Mouse (Mus musculus): Measurements from ENCODE around the gene Pigk. TPM values are rescaled to one million over a fixed set of nuclear protein-coding genes. Genes with fewer than 3 reads are reported as not detected.

Gene Pigk
- polyA plus RNA-seq, 1 experiment from 2014 or later, result 31.9 TPM

DNA sequence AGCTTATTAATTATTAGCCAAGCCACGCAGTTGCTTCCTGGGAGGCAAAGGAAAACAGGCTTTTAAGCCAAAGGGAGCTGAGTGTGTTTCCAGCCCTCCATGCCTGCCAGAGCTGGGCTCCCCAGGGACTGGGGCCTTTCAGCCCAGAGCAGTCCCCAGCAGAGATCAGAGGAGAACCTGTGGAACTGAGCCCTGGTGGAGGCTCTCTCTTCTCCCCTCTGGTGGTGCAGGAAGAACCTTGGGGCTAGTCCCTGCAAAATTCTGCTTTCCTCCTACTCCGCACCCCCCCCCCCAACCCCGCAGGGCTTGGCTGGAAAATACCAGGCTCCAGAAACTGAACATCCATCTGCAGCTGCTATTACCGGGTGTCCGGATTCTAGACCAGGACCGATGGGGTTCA is 266.5 kb downstream of the Pigk start:
- Histone ChIP-seq H3K27me3 (ENCODE audit: poor library complexity, severe bottlenecking) (peaks cover 56% of the 10 kb centered on the region), H3K9me3 (no peaks in the 10 kb centered on the region), H3K4me1 (peaks cover 20% of the 10 kb centered on the region), H3K4me3 (peak overlapping the region; percentile 59), H3K27ac (no peak overlapping the region), H3K36me3 (replicated peaks) (no peaks in the 10 kb centered on the region)
- DNase-seq (ENCODE audit: extremely low spot score, low spot score), result no peak
- 7% methylated on average over 6 of the region's 6 CpGs for WGBS

DNA sequence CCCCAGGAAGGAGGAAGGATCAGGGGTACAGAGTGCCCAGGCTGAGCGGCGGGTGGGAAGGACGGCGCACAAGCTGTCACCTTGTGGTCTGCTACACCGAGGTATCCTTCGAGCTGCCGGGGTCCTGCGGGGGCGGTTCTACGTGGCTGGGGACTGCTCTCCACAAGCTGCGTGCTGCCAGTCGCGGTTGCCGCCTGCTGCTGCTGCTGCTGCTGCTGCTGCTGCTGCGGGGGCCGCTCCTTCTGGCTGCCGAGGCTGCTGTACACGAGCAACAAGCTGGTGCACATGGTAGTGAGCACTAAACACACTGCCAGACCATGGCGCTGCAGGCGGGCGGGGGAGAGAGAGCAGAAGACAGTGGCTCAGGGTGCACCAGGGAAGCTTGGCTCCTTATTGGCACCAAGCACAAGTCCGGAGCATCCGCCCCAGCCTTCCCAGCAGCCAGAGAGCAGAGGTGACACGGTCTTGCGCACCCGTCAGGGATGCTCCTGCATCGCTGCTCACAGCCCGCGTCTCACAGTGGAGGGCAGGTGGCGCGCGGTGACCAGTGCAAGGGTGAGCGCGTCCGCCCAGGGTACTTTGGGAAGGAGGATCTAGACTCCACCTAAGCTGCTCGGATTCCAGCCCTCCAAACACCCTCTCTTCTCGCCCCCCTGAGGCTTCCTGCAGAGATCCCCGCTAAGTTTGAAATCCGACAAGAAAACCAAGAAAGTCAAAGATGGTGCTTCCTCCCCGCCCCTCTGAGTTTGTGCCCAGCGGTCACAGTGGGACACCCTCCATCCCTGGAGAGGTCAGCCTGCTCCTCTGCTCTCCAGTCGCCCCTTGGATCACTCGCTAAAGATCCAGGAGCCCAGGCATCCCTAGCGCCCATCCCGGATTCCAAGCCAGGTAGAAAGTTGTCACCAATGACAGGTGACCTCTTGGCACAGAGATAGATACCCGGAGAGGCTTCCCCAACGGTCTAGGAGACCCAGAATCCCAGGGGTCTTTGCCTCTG is 267.4 kb downstream of the Pigk start:
- Histone ChIP-seq H3K36me3 (replicated peaks) (no peaks in the 10 kb centered on the region), H3K4me3 (peak overlapping the region; percentile 59), H3K27me3 (ENCODE audit: poor library complexity, severe bottlenecking) (peaks cover 56% of the 10 kb centered on the region), H3K4me1 (peaks cover 20% of the 10 kb centered on the region), H3K27ac (peak overlapping the region; percentile 70; the same call in 1 of the 2 replicates), H3K9me3 (no peaks in the 10 kb centered on the region)
- under 1% methylated on average over 47 of the region's 47 CpGs for WGBS
- DNase-seq (ENCODE audit: extremely low spot score, low spot score), result peak; percentile 46

DNA sequence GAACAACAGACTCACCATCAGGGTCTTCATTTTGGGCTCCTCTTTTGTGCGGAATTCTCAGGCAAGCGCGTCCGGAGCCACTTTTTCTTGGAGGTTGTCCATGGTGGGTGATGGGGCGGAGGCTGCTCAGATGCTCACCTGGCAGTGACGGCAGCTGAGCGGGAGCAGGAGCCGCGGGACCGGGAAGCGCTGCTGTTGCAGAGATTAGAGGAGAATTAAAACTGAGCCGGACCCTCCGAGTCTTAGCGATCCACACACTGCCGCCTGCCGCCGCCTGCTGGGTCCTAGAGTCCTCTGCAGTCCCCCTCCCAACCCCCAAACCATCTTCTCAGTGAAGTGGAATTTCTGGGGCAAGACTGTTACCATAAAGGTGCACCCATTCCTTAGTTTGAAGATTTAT is 268.1 kb downstream of the Pigk start, which contains the start of gene St6galnac5:
Gene St6galnac5, minus strand, starts transcription at position 259 of the 400 bp plus-strand sequence.
- peaks cover 56% of the 10 kb centered on the region for H3K27me3 ChIP-seq (ENCODE audit: poor library complexity, severe bottlenecking)

DNA sequence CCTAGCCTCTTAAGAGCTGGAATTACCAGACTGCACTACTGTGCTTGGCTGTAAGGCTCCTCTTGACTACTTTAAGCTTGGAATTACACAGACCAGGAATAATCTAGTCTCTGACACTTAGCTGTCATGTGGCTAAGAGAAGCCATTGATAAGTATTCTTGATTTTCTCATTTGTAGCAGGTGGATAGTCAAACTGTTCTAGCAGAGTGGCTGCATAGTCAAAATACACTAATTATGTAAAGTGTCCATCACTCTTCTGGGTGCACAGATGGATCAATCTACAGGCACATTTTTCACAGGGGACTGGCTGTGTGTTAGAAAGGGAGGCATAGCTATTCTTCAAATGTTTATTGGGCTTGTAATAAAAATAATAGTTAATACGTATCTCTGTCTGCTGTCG is 276.9 kb downstream of the Pigk start:
- no peaks in the 10 kb centered on the region for H3K27me3 ChIP-seq (ENCODE audit: poor library complexity, severe bottlenecking)
- no peak overlapping the region for H3K27ac ChIP-seq
- WGBS, result 95% methylated on average over 2 of the region's 2 CpGs
- H3K4me1 ChIP-seq, result no peaks in the 10 kb centered on the region
- no peak for DNase-seq (ENCODE audit: extremely low spot score, low spot score)
- H3K9me3 ChIP-seq, result no peaks in the 10 kb centered on the region
- H3K36me3 ChIP-seq (replicated peaks), result no peaks in the 10 kb centered on the region
- H3K4me3 ChIP-seq, result no peak overlapping the region

More for the DNA sequence above, 268.1 kb downstream of the Pigk start, which contains the start of gene St6galnac5:
- no peaks in the 10 kb centered on the region for H3K9me3 ChIP-seq
- H3K27ac ChIP-seq, result peak within 1 kb of the TSS; percentile 70; the same call in 1 of the 2 replicates
- WGBS, result under 1% methylated on average over 17 of the region's 17 CpGs
- DNase-seq (ENCODE audit: extremely low spot score, low spot score), result peak; percentile 56
- peak within 1 kb of the TSS; percentile 59 for H3K4me3 ChIP-seq
- no peaks in the 10 kb centered on the region for H3K36me3 ChIP-seq (replicated peaks)
- peaks cover 20% of the 10 kb centered on the region for H3K4me1 ChIP-seq

DNA sequence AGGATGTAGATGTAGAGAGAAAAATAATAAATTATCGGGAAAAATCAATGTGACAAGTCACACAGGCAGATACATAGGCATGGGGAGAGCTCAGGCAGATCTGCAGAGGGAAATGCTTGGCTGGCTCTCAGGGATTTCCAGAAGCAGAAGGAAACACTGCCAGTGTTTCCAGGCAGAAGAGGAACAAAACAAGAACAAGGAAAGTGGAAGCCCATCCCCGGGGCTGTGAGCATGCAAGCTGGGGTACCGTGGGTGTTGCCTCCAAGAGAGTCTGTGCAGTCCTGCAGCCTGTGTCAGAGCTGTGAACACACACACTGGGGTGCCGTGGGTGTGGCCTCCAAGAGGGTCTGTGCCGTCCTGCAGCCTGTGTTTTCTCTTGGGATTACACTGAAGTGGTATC is 279.7 kb downstream of the Pigk start:
- Histone ChIP-seq H3K4me3 (no peak overlapping the region), H3K9me3 (no peaks in the 10 kb centered on the region), H3K27ac (no peak overlapping the region), H3K27me3 (ENCODE audit: poor library complexity, severe bottlenecking) (no peaks in the 10 kb centered on the region), H3K4me1 (peaks cover 15% of the 10 kb centered on the region), H3K36me3 (replicated peaks) (no peaks in the 10 kb centered on the region)
- DNase-seq (ENCODE audit: extremely low spot score, low spot score), result no peak
- WGBS, result 72% methylated on average over 5 of the region's 5 CpGs

DNA sequence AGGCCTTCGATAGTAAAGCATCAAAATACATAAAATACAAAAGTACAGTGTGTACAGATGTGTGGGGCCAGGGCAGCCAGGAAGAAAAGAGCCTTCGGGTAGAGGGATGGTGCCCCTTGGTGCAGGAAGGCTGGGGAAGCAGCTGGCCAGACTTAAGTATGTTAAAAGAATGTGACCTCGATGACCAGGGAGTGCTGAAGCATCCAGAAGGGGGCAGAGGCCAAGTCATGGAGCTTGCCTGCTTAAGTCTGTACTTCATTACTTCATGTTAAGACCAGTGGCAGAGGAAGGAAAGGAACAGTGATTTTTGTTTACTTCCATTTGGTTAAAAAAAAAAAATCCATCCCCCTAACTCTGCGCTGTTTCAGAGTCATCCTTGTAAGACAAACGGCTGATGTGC is 284.2 kb downstream of the Pigk start:
- H3K4me1 ChIP-seq, result peaks cover 22% of the 10 kb centered on the region
- H3K36me3 ChIP-seq (replicated peaks), result no peaks in the 10 kb centered on the region
- DNase-seq (ENCODE audit: extremely low spot score, low spot score), result no peak
- H3K27me3 ChIP-seq (ENCODE audit: poor library complexity, severe bottlenecking), result no peaks in the 10 kb centered on the region
- H3K9me3 ChIP-seq, result no peaks in the 10 kb centered on the region
- WGBS, result 47% methylated on average over 5 of the region's 5 CpGs
- no peak overlapping the region for H3K4me3 ChIP-seq
- peak overlapping the region; percentile 56; the same call in 1 of the 2 replicates for H3K27ac ChIP-seq

DNA sequence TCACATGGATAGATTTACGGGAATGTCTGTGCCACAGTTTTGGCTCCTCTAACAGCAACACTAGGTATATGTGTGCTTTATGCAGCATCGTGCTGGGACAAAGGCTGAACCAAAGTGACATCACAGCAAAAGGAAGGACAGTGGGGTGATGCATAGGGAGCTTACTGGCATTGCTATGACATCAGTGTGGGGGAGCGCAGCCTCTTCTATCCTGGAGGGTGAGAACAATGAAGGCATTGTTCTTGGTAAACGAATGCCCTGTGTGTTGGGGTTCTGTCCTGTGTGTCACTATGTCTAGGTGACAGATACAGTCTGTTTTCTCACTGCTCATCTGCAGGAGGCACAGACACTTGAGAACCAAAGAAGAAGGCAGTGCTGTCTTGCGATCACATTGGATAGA is 285.0 kb downstream of the Pigk start:
- no peaks in the 10 kb centered on the region for H3K36me3 ChIP-seq (replicated peaks)
- WGBS, result 60% methylated on average over 5 of the region's 5 CpGs
- peaks cover 22% of the 10 kb centered on the region for H3K4me1 ChIP-seq
- no peak for DNase-seq (ENCODE audit: extremely low spot score, low spot score)
- no peaks in the 10 kb centered on the region for H3K9me3 ChIP-seq
- H3K27me3 ChIP-seq (ENCODE audit: poor library complexity, severe bottlenecking), result no peaks in the 10 kb centered on the region
- H3K27ac ChIP-seq, result no peak overlapping the region
- H3K4me3 ChIP-seq, result no peak overlapping the region

DNA sequence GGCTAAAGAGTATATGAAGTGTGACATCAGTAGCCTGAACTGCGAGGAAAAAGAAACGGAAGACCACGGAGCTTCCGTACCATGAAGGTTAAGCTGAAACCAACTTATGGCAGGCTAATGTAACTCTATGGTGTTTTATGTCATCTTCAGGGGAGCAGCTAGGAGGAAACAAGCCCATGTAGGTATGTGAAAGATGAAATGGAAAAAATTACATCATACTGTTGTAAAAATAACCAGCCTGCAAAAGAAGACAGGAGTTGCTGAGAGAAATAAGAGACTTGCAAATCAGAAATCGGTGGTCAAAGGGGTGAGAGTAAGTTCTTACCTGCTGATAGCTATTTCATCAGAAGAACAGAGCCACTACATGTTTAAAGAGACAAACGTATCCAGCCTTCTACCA is 293.0 kb downstream of the Pigk start:
- no peak for DNase-seq (ENCODE audit: extremely low spot score, low spot score)
- Histone ChIP-seq H3K36me3 (replicated peaks) (no peaks in the 10 kb centered on the region), H3K27ac (no peak overlapping the region), H3K27me3 (ENCODE audit: poor library complexity, severe bottlenecking) (no peaks in the 10 kb centered on the region), H3K9me3 (no peaks in the 10 kb centered on the region), H3K4me1 (peaks cover 6% of the 10 kb centered on the region), H3K4me3 (no peak overlapping the region)
- 93% methylated on average over 6 of the region's 6 CpGs for WGBS

DNA sequence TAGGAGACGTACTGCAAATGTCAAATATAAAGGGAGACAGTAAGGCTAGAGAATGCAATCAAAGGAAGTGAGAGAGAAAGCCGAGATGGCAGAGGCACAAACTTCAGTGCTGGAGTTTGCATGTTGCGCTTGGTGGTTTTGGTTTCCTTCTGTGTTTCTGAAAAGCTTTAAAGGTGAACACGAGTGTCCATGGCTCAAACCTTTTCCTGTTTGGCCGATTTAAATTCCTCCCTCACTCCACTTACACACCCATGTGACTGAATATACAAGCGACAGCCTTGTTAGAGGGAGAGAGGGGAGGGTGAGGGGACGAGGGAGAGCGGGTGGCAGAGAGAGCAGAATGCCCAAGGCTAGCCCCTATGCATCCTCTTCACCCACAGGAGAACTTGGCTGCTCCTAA is 302.5 kb downstream of the Pigk start:
- no peak overlapping the region for H3K4me3 ChIP-seq
- H3K27ac ChIP-seq, result no peak overlapping the region
- H3K9me3 ChIP-seq, result no peaks in the 10 kb centered on the region
- 79% methylated on average over 8 of the region's 8 CpGs for WGBS
- no peaks in the 10 kb centered on the region for H3K36me3 ChIP-seq (replicated peaks)
- H3K27me3 ChIP-seq (ENCODE audit: poor library complexity, severe bottlenecking), result no peaks in the 10 kb centered on the region
- no peak for DNase-seq (ENCODE audit: extremely low spot score, low spot score)
- H3K4me1 ChIP-seq, result peaks cover 3% of the 10 kb centered on the region; the same call in 1 of the 2 replicates

DNA sequence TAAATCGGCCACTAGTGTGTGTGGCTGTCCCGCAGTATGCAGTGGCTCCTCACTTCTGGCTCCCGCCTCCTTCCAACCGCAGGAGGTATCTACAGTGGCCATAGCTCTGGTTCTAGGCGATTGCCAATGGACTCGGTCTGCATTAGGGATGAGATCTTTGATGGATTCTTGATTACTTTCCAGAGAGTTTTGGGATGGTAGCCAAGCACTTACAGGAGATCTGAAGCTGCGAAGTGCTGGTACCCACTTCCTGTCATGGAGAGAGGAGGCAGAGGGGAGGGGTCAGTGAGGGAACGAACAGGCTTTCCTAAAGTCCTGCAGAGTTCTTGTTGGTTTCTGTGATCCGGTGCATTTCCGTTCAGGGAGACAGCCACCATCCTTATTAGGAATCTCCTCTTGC is 304.2 kb downstream of the Pigk start:
- no peak for DNase-seq (ENCODE audit: extremely low spot score, low spot score)
- Histone ChIP-seq H3K36me3 (replicated peaks) (no peaks in the 10 kb centered on the region), H3K9me3 (no peaks in the 10 kb centered on the region), H3K27me3 (ENCODE audit: poor library complexity, severe bottlenecking) (no peaks in the 10 kb centered on the region), H3K4me3 (no peak overlapping the region), H3K27ac (no peak overlapping the region), H3K4me1 (0 out of 2 replicates have a peak, but pooled peaks cover 3% of the 10 kb centered on the region)
- WGBS, result 84% methylated on average over 10 of the region's 10 CpGs

DNA sequence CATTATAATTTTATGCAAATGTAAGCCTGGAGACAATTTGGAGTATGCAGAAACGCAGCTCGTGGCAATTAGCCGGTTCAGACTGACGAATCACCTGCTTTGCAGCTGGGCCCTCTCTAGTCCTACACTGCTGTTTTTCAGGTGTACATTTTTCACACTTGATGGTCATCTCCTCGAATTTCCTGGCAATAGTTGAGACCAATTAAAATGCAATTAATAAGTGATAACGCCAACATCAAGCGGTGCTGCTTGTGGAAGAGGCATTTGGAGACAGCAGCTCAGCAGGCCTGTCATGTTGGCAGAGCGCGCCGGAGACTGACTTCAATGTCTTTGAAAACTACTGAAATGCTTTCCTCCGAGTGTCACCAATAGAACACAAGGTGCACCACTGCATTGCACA is 310.1 kb downstream of the Pigk start:
- Histone ChIP-seq H3K36me3 (replicated peaks) (no peaks in the 10 kb centered on the region), H3K4me1 (no peaks in the 10 kb centered on the region), H3K27ac (no peak overlapping the region), H3K9me3 (no peaks in the 10 kb centered on the region), H3K4me3 (no peak overlapping the region), H3K27me3 (ENCODE audit: poor library complexity, severe bottlenecking) (no peaks in the 10 kb centered on the region)
- DNase-seq (ENCODE audit: extremely low spot score, low spot score), result no peak
- 94% methylated on average over 11 of the region's 11 CpGs for WGBS
